In genomic region chr14:76033221-76033637, GRCm38 (mm10) we compare ENCODE assay signal across 12 mouse cellular contexts. TPM values are rescaled to one million over a fixed set of nuclear protein-coding genes. Genes with fewer than 3 reads are reported as not detected.
DNase-seq lines count a peak whose midpoint lies in the region; ATAC-seq and TF ChIP-seq lines count a peak whose summit lies in the region.
"Had no signal": no experiment of that assay in that cellular context is flagged by ENCODE, and none has a peak within 500 bp of the region (broad histone marks: within the 10 kb centered on the region; RNA-seq: fewer than 3 reads in every experiment).

No protein-coding gene starts in this region.

- H3K4me1 ChIP-seq in liver, adult 2 months (ENCODE audit: control insufficient read depth, insufficient read depth, low read length), result no peaks in the 10 kb centered on the region
- H3K4me1 ChIP-seq in hindbrain, embryonic 10.5 days (replicated peaks), result peaks cover 44% of the 10 kb centered on the region
- H3K4me1 ChIP-seq in midbrain, embryonic 11.5 days (ENCODE audit: control insufficient read depth, insufficient read depth, low read length), result peaks cover 28% of the 10 kb centered on the region
- H3K4me1 ChIP-seq: liver, embryonic 12.5 days had no signal

- ATAC-seq in midbrain, embryonic 11.5 days (ENCODE audit: low FRiP score), result peak; percentile 82
- no peak for ATAC-seq in granulocyte monocyte progenitor cell, adult 5-6 weeks (replicated peaks; ENCODE audit: poor library complexity, severe bottlenecking)
- ATAC-seq in megakaryocyte progenitor cell, adult 5-6 weeks (replicated peaks; ENCODE audit: poor library complexity), result no peak
- ATAC-seq: liver, embryonic 12.5 days; Patski had no signal

- no peak overlapping the region for H3K9ac ChIP-seq in liver, adult 2 months (ENCODE audit: low read depth, low read length)
- H3K9ac ChIP-seq in midbrain, embryonic 11.5 days (ENCODE audit: low read length), result no peak overlapping the region
- H3K9ac ChIP-seq: liver, embryonic 12.5 days had no signal

- no peaks in the 10 kb centered on the region for H3K9me3 ChIP-seq in hindbrain, embryonic 10.5 days
- no peaks in the 10 kb centered on the region for H3K9me3 ChIP-seq in midbrain, embryonic 11.5 days (ENCODE audit: control insufficient read depth, low read length)
- H3K9me3 ChIP-seq: liver, embryonic 12.5 days had no signal

- H3K4me3 ChIP-seq in liver, adult 2 months (ENCODE audit: insufficient read depth, low read depth, low read length), result no peak overlapping the region
- H3K4me3 ChIP-seq in hindbrain, embryonic 10.5 days, result peak overlapping the region; percentile 24; the same call in 1 of the 2 replicates
- no peak overlapping the region for H3K4me3 ChIP-seq in midbrain, embryonic 11.5 days (ENCODE audit: low read depth, low read length)
- H3K4me3 ChIP-seq: liver, embryonic 12.5 days had no signal

- H3K4me2 ChIP-seq in midbrain, embryonic 11.5 days, result peak overlapping the region; percentile 30
- H3K4me2 ChIP-seq: liver, embryonic 12.5 days had no signal

- TF ChIP-seq POLR2A in liver, adult 2 months (IDR thresholded peaks at IDR 0.05; ENCODE audit: extremely low read depth, insufficient read depth, low read length), result no peak

- TF ChIP-seq CTCF in liver, adult 2 months (IDR thresholded peaks at IDR 0.05; ENCODE audit: low read depth, low read length), result no peak

- peak; percentile 4 for DNase-seq in liver, adult 2 months (ENCODE audit: extremely low read depth, low read depth, low spot score)
- no peak for DNase-seq in liver
- peak; percentile 48 for DNase-seq in hindbrain, embryonic 10.5 days (ENCODE audit: low spot score)
- DNase-seq in midbrain, embryonic 11.5 days (ENCODE audit: low spot score, missing footprints), result peak; percentile 94
- DNase-seq in frontal cortex, postnatal 36 days (ENCODE audit: low spot score in 2 of 2), result no peak
- no peak for DNase-seq in gastrocnemius, adult 18-20 months (ENCODE audit: low spot score)
- DNase-seq: adrenal gland, postnatal 25 days; kidney, postnatal 36 days had no signal

- no peak overlapping the region for H3K27ac ChIP-seq in liver, adult 2 months (replicated peaks; ENCODE audit: insufficient read depth, low read depth, low read length)
- peak overlapping the region; percentile 78 for H3K27ac ChIP-seq in hindbrain, embryonic 10.5 days
- peak overlapping the region; percentile 86 for H3K27ac ChIP-seq in midbrain, embryonic 11.5 days (ENCODE audit: low read depth, low read length)
- H3K27ac ChIP-seq: liver, embryonic 12.5 days had no signal

- H3K36me3 ChIP-seq in liver, adult 2 months (ENCODE audit: control insufficient read depth, insufficient read depth, low read length), result no peaks in the 10 kb centered on the region
- no peaks in the 10 kb centered on the region for H3K36me3 ChIP-seq in hindbrain, embryonic 10.5 days
- H3K36me3 ChIP-seq in midbrain, embryonic 11.5 days (ENCODE audit: control insufficient read depth, insufficient read depth, low read length), result no peaks in the 10 kb centered on the region
- H3K36me3 ChIP-seq: liver, embryonic 12.5 days had no signal

- H3K79me2 ChIP-seq in liver, adult 2 months (ENCODE audit: control insufficient read depth, insufficient read depth, low read length), result no peaks in the 10 kb centered on the region

- no peaks in the 10 kb centered on the region for H3K27me3 ChIP-seq in liver, adult 2 months (ENCODE audit: control insufficient read depth, insufficient read depth, low read length)
- peaks cover 3% of the 10 kb centered on the region; the same call in 1 of the 2 replicates for H3K27me3 ChIP-seq in hindbrain, embryonic 10.5 days (ENCODE audit: insufficient read depth, poor library complexity, severe bottlenecking)
- no peaks in the 10 kb centered on the region for H3K27me3 ChIP-seq in midbrain, embryonic 11.5 days (ENCODE audit: control insufficient read depth, insufficient read depth, low read length)
- H3K27me3 ChIP-seq: liver, embryonic 12.5 days; Patski had no signal

- 37% methylated on average over 7 of the region's 7 CpGs for whole genome bisulfite sequencing in liver, adult 2 months
- WGBS in hindbrain, embryonic 10.5 days, result 13% methylated on average over 7 of the region's 7 CpGs
- 4% methylated on average over 7 of the region's 7 CpGs for WGBS in midbrain, embryonic 11.5 days

RNA-seq across cellular contexts. Expression of gene Gtf2f2, which starts 22.6 kb away (rescaled TPM):
- total RNA-seq in liver, adult 2 months (2014; rRNA removed), result 7.3 and 9.7 TPM in 2 replicates
- 1.5 and 2.0 TPM in 2 replicates for polyA plus RNA-seq in liver, adult 2 months (2012; rRNA removed)
- polyA plus RNA-seq in hindbrain, embryonic 10.5 days (2016; fragmentation: Nextera tagmentation; extraction: Ambion mirVana), result 47.8 and 56.1 TPM in 2 replicates
- 59.3 and 66.7 TPM in 2 replicates for polyA plus RNA-seq in midbrain, embryonic 11.5 days (2014; fragmentation: Nextera tagmentation; extraction: Ambion mirVana)
- 55.9 and 63.7 TPM in 2 replicates for total RNA-seq in granulocyte monocyte progenitor cell, adult 5-6 weeks (2014; fragmentation: Nextera tagmentation)
- total RNA-seq in granulocyte monocyte progenitor cell, adult 5-6 weeks (2017), result 96.4 and 98.2 TPM in 2 replicates
- 10 to 100 TPM; 11.9 to 13.1 TPM for total RNA-seq in gastrocnemius, adult 18-20 months (2021)
- 66.1 and 71.3 TPM in 2 replicates for total RNA-seq in megakaryocyte progenitor cell, adult 5-6 weeks (2015)
- 76.0 and 91.5 TPM in 2 replicates for total RNA-seq in megakaryocyte progenitor cell, adult 5-6 weeks (2017)

Comparison
In these comparisons a context has a peak if more than half of its experiments do, and no peak if none do; other contexts are left out.
1. DNase-seq: peak in liver, adult 2 months (single experiment), hindbrain, embryonic 10.5 days (single experiment) and midbrain, embryonic 11.5 days (single experiment); none in liver (single experiment), frontal cortex, postnatal 36 days (0 of 2) and gastrocnemius, adult 18-20 months (single experiment).